Mouse (Mus musculus) v-Abl transformed pro-B cells (cell line): ENCODE data around the gene Chid1.

Experiments used
- in situ Hi-C, 2 experiments: fragments of 400-800 bp; cut with MboI; formaldehyde crosslinking; loops; one replicate each; pipeline ENCODE4 v1.15.1; 2025; ENCODE audit not compliant: unreplicated experiment in 2 of 2

Chid1 gene

DNA sequence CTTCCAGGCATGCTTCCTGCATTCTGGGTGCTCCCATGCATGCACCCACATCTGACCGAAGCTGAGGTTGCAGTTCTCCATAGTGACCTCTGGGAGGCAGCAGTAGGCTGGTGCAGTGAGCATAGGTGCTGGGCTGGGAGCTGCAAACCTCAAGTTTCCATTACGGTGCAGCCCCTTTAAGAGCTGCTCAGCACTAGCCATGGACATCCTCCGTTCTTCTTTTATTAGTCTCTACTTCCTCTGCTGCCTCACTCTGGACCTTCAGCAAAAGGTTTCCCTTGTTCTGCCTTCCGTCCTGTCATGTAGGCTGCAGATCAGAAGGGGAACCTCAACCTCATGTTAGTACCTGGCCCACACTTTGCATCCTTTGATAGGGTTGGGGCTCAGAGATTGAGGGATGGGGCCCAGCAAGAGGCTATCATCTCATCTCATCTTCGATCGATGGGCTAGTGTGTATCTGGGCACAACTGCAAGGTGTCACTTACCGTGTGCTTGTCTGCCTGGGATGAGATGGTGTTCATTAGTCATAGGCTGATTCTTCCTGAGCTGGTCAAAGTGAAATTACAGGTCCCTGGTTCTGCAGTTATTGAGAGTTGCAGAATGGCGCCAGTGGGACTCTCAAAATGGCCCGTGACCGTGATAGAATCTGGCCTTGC, 58.7 kb downstream of the Chid1 start:
- in situ Hi-C loops, result loop anchor here (5.0 to 25.0 kb wide), 3 partner anchors 46 to 424 kb away; partner anchors contain the start of gene Muc6 (in 2 of the 2)

DNA sequence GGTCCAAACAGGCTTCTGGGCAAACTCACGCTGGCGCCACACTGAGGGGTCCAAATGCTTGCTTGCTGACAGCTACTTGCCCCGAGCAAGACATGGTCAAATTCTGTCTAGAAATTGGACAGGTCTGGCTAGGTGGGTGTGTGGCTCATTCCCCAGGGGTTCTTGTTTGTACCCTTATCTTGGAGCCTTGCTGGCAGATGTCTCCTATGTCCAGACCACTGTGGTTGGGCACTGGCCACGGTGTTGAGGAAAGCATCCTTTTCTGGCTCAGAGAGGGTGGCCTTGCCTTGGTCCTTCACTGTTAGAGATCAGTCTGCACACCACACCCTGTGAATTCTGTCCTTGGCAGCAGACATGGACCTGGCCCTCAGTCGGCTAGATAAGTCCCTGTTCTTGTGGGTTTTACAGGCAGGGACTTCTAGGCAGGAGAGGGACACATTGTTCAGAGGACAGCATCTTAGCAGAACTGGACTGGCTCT, 61.3 kb downstream of the Chid1 start:
- in situ Hi-C loops, result loop anchor here (10.0 to 25.0 kb wide), 2 partner anchors 184 to 426 kb away; partner anchors contain the start of gene Muc6 (in 2 of the 2)

DNA sequence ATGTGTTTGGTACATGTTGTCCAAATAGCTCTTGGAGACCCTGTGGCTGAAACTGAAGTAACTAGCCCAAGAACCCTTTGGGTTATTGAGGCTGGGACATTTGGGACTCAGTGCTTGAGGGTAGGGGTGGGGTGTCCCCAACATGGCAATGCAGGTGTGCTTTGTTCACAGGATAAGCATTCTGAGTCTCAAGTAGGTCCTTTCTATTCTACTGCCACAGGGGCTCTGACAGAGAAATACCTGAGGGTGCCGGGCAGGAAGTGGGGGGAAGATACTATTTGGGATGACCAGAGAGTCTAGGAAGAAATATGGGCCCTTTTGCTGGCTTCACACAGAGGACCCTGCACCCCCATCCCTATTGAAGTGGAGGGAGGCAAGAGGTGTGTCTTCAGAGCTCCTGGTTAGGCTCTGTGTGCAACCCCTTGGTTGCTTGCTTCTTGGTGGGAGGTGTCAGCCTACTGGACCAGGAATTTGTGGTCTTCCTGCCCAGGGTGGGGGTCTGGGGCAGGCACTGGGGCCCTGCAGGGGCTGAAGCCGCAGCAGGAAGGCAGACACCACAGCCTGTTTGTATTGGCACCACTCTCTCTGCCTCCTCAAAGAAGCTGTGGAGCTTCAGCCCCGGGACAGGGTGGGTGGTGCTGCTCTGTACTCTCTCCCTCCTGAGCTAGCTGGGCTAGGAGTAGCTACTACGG, 61.9 kb downstream of the Chid1 start:
- in situ Hi-C loops, result loop anchor here (10.0 to 25.0 kb wide), 2 partner anchors 185 to 427 kb away; partner anchors contain the start of gene Muc6 (in 2 of the 2)

DNA sequence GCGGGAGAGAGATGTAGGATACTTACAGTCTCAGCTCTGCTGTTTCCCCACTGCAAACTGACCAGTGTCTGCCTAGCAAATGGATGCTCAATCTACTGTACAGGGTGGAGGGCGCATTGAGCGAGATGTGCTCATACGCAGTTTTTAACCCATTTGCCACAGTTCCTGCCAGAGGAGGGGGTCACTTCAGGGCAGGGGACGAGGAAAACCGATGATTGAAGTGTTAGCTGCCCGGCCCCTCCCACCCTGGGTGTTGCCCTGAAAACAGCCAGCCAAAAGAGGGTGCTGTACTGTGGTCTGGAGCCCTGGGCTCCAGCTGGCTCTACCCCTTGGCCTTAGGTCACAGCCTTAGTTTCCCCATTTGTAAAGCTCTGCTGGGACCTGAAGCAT, 62.7 kb downstream of the Chid1 start:
- in situ Hi-C loops, result loop anchor here (10.0 to 25.0 kb wide), 2 partner anchors 185 to 428 kb away; partner anchors contain the start of gene Muc6 (in 2 of the 2)

DNA sequence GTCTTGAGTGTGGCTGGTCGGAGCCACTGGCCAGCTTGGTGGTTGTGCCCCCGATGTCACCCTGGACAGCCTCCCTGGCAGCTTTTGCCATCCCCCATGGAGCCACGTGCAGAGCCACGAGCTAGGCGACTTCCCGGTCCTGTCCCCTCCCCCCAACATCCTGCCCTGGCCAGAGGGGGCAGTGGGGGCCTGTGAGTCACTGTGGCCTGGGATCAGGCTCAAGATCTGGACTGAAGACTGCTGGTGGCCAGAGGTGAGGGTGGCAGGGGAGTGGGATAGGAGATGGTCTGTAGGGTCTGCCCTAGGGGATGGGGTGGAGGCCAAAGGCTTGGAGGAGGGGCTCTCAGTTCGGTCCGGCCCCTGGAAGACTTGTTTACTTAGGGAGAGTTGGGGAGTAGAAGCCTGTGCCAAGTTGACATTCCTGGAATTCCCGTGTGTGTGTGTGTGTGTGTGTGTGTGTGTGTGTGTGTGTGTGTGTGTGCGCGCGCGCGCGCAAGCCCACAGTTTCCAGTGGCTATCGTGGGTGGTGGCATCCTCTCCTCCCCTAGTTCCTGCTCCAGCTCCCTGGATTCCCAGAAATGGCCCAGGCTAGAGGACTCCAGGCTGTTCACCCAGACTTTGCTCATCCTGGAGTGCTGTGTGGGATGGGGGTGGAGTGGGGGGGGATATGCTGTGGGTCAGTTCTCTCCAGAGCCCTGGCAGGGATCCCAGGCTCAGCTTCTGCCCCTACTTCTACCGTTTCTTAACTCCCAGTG, 63.3 kb downstream of the Chid1 start:
- in situ Hi-C loops, result loop anchor here (10.0 to 25.0 kb wide), 2 partner anchors 186 to 428 kb away; partner anchors contain the start of gene Muc6 (in 2 of the 2)

DNA sequence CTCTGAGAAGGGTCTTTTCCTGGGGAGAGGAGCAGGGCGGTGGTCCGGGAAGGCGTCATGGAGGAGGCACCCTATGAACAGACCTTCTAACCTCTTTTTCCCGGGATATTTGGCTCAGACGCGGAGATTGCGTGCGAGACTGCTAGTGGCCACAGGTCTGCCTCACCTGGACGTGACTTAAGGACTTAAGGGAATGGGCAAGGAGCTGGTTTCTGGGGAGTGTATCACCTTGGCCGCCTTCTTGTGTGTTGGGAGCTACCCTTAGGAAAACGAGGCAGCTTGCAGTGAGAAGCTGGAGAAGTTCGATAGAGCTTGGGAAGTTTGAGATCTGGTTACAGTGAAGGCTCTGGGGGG, 63.9 kb downstream of the Chid1 start:
- in situ Hi-C loops, result loop anchor here (10.0 to 25.0 kb wide), 2 partner anchors 187 to 429 kb away; partner anchors contain the start of gene Muc6 (in 2 of the 2)

DNA sequence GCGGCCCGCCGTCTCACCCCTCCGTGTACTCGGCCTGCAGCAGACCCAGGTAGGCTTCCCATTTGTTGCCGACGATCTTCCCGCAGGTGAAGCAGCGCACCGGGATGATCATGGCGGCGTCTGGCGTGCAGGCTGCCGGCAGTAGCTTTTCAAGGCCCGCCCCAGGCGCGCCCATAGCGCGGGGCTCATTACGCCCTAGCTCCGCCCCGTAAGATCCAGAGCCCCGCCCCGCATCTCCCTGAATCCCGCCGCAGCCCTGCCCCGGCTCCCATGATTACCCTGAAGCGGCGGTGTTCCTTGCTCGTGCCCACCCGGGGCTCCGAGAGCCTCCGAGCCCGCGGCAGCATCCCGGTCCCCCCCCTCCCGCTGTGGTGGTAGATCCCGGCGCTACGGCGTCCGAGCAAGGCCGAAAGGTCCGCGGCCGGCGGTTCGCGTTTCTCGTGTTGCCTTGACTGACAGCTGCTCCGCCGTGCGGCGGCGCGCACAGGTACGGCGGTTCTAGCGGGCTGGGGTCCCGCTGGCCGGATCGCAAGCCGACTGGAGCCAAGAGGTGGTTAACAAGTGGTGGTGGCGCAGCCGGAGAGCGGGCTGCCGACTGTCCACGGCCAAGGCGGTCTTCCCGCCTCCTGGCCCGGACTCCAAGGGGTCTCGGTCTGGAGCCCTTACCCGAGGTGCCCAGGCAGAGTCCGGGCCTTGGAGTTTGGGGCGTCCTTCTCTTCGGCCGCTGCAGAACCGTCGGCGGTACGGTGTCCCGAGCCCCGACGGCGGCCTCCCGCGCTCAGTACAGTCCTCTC, 64.4 kb downstream of the Chid1 start, which contains the start of the genes Polr2l and Tspan4:
Polr2l (minus strand) TSS at position 122 of the 794 bp plus-strand sequence.
Tspan4 (plus strand) TSS at position 230 of the 794 bp plus-strand sequence.
- in situ Hi-C loops, result loop anchor here (10.0 to 25.0 kb wide), 2 partner anchors 187 to 430 kb away; partner anchors contain the start of gene Muc6 (in 2 of the 2)

DNA sequence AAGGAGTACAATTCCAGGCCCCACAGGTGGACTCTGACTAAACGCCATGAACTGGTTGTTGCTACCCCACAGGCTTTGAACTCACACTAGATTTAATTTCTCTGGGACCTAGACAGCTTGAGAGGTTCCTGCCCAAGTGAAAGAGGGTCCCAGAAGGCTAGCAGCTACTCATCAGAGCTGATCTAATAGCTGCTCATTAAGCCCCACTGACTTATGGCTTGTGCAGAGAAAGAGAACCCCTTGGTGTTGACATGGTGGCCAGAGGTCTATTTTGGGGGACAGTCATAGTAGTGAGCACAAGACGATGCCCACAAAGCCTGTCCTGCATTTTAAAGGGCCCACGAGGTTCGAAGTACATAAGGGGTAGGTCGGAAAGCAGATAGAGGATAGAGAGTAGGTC, 65.5 kb downstream of the Chid1 start:
- in situ Hi-C loops, result loop anchor here in 1 of 2 experiments (10.0 kb wide), 1 partner anchor 431 kb away; no protein-coding TSS in a partner anchor

DNA sequence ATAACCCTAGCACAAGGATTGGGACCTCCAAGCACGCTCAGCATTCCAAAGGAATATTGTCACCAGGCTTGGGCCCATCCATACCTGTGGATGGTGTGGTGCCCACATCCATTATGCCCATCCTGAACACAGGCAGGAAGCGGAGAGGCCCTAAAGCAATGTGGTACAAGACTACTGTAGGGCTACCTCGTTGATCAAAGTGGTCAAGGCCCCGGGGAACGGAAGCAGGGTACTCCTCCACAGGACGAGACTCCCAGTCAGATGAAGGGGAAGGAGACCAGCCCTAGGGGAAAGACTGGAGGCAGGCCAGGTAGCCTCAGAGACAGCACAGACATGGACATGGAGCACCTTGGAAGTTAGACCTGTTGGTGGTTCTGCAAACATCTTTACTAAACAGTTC, 66.9 kb downstream of the Chid1 start:
- in situ Hi-C loops, result loop anchor here in 1 of 2 experiments (10.0 kb wide), 1 partner anchor 432 kb away; no protein-coding TSS in a partner anchor

DNA sequence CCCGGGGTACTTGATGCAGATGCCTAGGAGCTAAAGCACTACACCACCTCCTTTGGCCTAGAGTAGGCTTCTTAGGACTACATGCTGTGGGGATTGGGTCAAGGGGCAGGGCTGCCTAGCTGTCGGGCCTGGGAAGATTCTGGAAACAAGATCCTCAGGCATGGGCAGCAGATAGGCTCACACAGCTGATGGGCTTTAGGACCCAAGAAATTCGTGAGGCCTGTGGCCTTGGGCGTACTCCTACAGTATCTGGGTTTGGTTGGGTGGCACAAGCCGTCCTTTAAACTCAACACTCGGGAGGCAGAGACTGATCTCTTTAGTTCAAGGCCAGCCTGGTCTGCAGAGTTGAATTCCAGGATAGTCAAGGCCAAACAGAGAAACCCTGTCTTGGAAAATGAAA, 67.4 kb downstream of the Chid1 start:
- in situ Hi-C loops, result loop anchor here in 1 of 2 experiments (10.0 kb wide), 1 partner anchor 433 kb away; no protein-coding TSS in a partner anchor

DNA sequence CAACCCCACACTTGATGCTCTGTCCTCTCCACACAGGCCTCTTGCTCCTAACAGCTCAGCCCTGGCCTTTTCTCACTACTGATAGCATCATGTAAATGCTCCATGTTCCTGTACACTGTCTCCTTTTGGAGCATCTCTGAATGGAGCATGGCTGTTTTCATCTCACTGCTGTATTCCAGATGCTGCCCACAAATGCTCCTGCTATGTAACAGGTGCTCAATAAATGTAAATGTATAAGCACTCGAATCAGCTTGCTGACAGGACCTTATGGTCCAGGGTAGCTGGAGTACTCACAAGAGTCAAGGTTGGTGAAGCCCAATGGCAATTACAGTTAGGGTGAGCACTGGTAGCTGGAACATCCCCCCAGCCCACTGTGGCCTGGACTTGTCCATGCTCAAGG, 68.4 kb downstream of the Chid1 start:
- in situ Hi-C loops, result loop anchor here in 1 of 2 experiments (10.0 kb wide), 1 partner anchor 434 kb away; no protein-coding TSS in a partner anchor

DNA sequence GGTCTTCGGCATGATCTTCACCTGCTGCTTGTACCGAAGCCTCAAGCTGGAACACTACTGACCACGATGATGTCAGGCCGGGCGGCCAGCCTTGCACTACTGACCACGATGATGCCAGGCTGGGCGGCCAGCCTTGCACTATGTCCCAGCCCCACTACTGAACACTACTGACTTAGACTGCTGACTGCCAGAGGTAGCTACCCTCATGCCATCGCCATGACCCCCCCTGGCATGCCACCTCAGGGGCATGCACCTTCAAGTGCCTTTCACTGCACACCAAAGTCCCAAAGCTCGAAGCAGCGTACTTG, 69.1 kb downstream of the Chid1 start:
- in situ Hi-C loops, result loop anchor here in 1 of 2 experiments (10.0 kb wide), 1 partner anchor 434 kb away; no protein-coding TSS in a partner anchor

DNA sequence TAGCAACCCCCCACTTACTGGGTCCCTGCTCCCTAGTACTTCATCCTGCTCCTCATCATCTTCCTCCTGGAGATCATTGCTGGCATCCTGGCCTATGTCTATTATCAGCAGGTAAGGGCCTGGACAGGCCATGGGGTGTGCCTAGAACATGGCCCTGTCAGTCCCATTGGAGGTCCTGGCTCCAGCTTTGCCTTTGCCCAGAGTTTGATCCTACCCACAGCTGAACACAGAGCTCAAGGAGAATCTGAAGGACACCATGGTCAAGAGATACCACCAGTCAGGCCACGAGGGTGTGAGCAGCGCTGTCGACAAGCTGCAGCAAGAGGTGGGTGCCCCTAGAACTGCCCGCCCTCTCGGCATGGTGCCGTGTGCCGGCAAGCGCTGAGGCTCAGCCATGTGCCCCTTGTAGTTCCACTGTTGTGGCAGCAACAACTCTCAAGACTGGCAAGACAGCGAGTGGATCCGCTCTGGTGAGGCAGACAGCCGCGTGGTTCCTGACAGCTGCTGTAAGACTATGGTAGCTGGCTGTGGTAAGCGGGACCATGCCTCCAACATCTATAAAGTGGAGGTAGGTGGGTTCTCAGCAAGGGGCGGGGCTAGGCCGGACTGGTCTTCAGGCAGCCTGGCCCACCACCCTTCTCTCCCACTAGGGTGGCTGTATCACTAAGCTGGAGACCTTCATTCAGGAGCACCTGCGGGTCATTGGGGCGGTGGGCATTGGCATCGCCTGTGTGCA, 69.6 kb downstream of the Chid1 start:
- in situ Hi-C loops, result loop anchor here in 1 of 2 experiments (10.0 kb wide), 1 partner anchor 435 kb away; no protein-coding TSS in a partner anchor

DNA sequence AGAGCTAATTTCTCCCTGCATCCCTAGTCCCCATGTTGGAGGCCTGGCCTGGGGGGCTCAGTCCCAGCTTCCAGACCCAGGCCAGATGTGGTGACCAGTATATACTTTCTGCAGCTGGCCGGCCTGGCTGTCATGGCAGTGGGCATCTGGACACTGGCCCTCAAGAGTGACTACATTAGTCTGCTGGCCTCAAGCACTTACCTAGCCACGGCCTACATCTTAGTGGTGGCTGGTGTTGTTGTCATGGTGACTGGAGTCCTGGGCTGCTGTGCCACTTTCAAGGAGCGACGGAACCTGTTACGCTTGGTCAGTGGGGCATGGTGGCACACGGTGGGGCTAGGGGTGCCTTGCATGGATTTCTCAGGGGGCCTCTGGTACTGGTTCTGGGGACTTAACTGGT, 70.3 kb downstream of the Chid1 start:
- in situ Hi-C loops, result no loop called here

DNA sequence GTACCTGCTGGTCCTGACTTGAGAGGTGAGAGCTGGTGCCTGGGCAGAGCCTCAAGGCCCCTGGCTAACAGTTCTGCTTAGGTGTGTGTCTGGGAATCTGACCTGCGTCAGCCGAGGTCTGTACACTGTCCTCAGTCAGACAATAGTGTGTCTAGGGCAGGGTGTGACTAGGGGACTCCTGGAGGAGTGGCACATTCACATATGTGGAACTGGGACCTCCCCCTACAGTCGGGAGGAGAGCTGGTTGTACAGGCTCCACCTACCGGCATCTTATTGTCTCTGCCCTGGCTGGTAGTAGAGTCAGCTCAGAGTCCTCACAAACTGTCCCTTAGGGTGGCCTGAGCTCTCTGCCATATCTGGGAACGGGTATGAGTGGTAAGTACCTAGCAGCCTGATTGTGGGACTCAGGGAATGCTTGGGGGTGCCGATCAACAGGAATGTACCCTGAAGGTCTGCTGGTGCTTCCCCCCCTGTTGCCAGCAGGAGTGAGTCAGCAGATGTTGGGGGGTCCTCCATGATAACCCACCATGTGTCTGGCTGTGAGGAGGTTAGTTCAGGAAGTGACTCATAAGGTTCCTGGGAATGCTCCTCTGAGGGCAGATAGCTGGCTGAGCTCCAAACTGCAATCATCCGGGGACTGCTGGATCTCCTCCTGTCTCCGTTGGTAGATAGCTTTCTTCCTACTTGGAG, 71.0 kb downstream of the Chid1 start:
- in situ Hi-C loops, result no loop called here

DNA sequence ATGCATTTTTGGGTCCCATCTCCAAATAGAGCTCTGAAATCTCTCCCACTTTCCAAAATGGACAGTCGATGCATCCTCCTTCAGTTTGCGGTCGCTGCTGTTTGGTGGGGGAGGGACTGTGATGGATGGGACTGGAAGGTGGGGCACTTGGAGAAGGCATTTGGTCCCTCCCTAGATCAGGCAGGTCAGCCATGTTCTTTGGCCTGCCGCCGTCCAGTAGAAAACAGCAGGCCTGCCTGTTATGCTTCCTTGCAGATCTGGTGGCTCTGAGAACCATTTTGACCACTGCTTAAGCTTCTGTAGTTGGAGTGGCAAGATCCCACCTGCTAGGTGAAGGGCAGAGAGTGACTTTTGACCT, 71.5 kb downstream of the Chid1 start:
- in situ Hi-C loops, result no loop called here

DNA sequence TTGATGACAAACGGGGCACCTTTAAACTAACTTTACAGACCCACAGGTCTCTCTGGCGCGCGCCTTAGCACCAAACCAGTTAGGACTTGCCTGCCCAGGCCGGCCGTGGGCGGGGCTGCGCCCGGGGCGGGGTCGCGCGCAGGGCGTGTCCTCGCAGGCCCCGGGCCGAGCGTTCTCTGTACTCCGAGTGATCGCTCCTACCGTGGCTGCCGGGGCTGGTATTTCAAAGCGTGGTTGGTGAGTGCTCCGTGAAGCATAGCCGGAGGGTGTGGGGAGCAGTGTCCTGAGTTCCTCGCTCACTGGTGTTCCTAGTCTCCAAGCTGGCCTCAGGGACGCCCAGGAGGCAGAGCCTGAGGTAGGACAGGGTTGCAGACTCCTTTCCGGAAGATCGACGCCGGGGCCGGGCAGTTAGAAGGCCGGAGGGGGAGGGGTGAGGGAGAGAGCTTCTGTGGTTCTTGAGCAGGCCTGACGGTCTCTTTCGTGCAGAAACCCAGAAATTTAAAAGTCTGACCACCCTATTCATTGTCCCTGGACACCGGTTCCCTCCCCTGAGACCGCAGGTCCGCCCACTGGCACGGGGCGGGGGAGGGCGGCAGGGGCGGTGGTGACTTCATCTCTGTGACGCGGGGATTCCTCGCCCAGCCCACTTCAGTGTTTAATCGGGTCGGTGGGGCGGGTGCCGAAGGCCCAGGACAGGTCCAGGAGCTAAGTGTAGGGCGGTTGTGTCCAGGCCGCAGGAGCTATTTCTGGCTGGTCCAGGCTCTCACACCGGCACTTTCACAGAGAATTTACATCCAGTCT, 72.2 kb downstream of the Chid1 start, which contains the start of gene Cd151:
Cd151 (plus strand) TSS at position 163 of the 801 bp plus-strand sequence.
- in situ Hi-C loops, result no loop called here
